Mouse (Mus musculus): Measurements from ENCODE around the gene Mthfd1l.

- no peak for TF ChIP-seq CTCF (IDR thresholded peaks at IDR 0.05; ENCODE audit: low read depth)
- TF ChIP-seq EP300 (IDR thresholded peaks at IDR 0.05; ENCODE audit: low read depth): no peak
These were observed 169.9 kb downstream of the Mthfd1l start for GRCm38 (mm10) chr10:4142816-4143215.
